Mouse (Mus musculus): ENCODE data around the gene Zbtb7a.
A peak's percentile ranks its signal among the peaks of the same experiment; 100 is the strongest.

- TF ChIP-seq CTCF (IDR thresholded peaks at IDR 0.05; ENCODE audit: low read depth) (0 out of 2 replicates have a peak, but pooled peaks have one; percentile 4), EP300 (optimal IDR thresholded peaks at IDR 0.05) (no peak)
Observed at GRCm38 (mm10) chr10:81198990-81199389, 64.0 kb downstream of the Zbtb7a start.
